Mouse (Mus musculus) kidney, postnatal 0 days (tissue): ENCODE measurements at regions not wholly inside any gene's neighbourhood (a gene's known extent, or its start where the extent isn't known, plus 50 kb on each side); places are given as distances from the start of the nearest gene placed in this dataset.
"Not testable (repeated sequence)": the region's sequence is repeated elsewhere in the genome, so short reads cannot be mapped to it uniquely, and the experiment has no call there.

Source experiments
- ATAC-seq: fragments of 200-750 bp; cut with Nextera tagmentation; replicated peaks from 2 replicates; pipeline ENCODE4 v1.8.0; 2017; ENCODE audit warnings: low read depth, moderate number of reproducible peaks, moderate TSS enrichment, moderate library complexity; ENCODE audit not compliant: low FRiP score
- DNase-seq: peaks from one replicate; pipeline ENCODE4 v3.0.0-alpha.2; 2016; ENCODE audit warnings: low spot score
- H3K27ac ChIP-seq: fragments of 300-500 bp; sonication (generic); 2 replicates; pipeline ENCODE4 v1.5.1; 2014; ENCODE audit warnings: mild to moderate bottlenecking
- H3K27me3 ChIP-seq: fragments of 300-500 bp; sonication (generic); 2 replicates; pipeline ENCODE4 v1.6.1; 2014; ENCODE audit warnings: low read length, mixed read lengths; ENCODE audit not compliant: insufficient read depth
- H3K36me3 ChIP-seq: fragments of 300-500 bp; sonication (generic); 2 replicates; pipeline ENCODE4 v1.6.1; 2014; ENCODE audit warnings: low read length, mixed read lengths; ENCODE audit not compliant: insufficient read depth
- H3K4me1 ChIP-seq: fragments of 300-500 bp; sonication (generic); replicated peaks from 2 replicates; pipeline ENCODE4 v1.6.1; 2014; ENCODE audit warnings: antibody characterized with exemption, low read length, mixed read lengths; ENCODE audit not compliant: insufficient read depth
- H3K4me2 ChIP-seq: fragments of 300-500 bp; sonication (generic); 2 replicates; pipeline ENCODE4 v1.6.1; 2014; ENCODE audit warnings: mild to moderate bottlenecking, low read length, moderate library complexity, mixed read lengths
- H3K4me3 ChIP-seq: fragments of 300-500 bp; sonication (generic); replicated peaks from 2 replicates; pipeline ENCODE4 v1.5.1; 2014; ENCODE audit warnings: low read depth, low read length
- H3K9ac ChIP-seq: fragments of 300-500 bp; sonication (generic); 2 replicates; pipeline ENCODE4 v1.6.1; 2014; ENCODE audit warnings: low read depth, low read length
- H3K9me3 ChIP-seq: fragments of 300-500 bp; sonication (generic); replicated peaks from 2 replicates; pipeline ENCODE4 v1.6.1; 2016; ENCODE audit warnings: low read length, inconsistent platforms, mixed read lengths
- CTCF ChIP-seq: IDR thresholded peaks from 2 replicates; pipeline ENCODE4 v1.5.1; 2016; ENCODE audit warnings: antibody characterized with exemption, low read depth, mild to moderate bottlenecking, moderate library complexity
- WGBS: fragments of 180-500 bp; shearing (Covaris S2); extraction: QIAGEN DNeasy Blood & Tissue Kit; methylation state at CpG from one replicate; pipeline ENCODE4 v1.1.7; 2014; 5-methylcytosine and 5-hydroxymethylcytosine counted together

DNA sequence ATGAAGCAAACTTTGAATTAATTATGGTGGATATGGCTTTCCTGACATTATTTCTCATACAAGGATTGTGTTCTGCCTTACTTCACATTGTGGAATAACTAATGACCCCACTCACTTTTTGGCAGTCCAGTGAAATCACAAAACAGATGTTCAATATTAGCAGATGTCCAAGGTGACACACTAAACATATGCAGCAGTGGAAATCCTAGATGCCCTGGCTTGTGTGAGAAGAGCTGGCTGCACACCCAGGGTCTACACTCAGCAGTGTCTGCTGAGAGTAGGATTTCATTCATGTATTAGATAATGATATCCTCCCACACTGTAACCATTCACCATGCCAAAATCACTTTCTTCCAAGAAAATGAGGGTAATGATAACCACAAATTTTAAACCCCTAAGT lies 816.9 kb upstream of the Gm12353 start:
- Histone ChIP-seq H3K36me3 (no peaks in the 10 kb centered on the region), H3K4me1 (no peaks in the 10 kb centered on the region), H3K4me2 (no peak overlapping the region), H3K4me3 (no peak overlapping the region), H3K27me3 (no peaks in the 10 kb centered on the region), H3K9ac (no peak overlapping the region), H3K27ac (no peak overlapping the region), H3K9me3 (no peaks in the 10 kb centered on the region)
- ATAC-seq: no peak
- TF ChIP-seq CTCF: no peak
- no peak for DNase-seq

DNA sequence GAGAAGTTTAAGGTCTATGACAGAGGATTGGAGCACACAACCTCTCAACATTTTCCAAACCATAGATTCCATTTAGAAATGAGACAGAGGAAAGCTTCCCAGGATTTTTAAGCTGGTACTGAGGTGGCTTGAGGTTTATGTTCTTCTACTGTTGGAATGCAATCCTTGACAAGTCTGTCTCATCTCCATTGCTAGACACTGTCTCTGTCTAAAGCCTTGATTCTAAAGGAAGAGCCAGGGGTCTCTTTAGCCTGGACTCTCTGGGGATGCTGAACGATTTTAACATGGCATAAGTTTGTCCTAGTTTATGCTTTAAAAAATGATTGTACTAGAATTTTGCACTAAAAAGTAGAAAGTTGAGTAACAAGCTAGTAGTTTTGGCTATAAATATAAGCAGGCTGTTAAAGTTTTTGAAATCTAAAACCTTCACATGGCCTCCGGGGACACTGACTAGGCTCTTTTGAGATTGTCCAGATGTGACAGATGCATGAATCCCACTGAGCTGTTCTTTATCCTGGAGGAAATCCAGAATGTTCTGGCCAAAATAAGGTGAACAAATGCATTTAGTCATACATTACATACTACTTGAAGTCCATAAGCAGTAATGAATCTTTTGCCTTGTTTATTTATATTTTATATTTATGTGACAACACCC lies 809.4 kb upstream of the Gm12353 start:
- H3K27ac ChIP-seq: no peak overlapping the region
- ATAC-seq: no peak; the same call in 1 of the 2 replicates
- no peak overlapping the region for H3K4me2 ChIP-seq
- no peaks in the 10 kb centered on the region for H3K4me1 ChIP-seq
- no peak overlapping the region for H3K9ac ChIP-seq
- 30% methylated on average over 2 of the region's 2 CpGs for WGBS
- no peak overlapping the region for H3K4me3 ChIP-seq
- peak; percentile 82 for DNase-seq
- TF ChIP-seq CTCF: no peak
- H3K27me3 ChIP-seq: no peaks in the 10 kb centered on the region
- no peaks in the 10 kb centered on the region for H3K36me3 ChIP-seq
- H3K9me3 ChIP-seq: no peaks in the 10 kb centered on the region

DNA sequence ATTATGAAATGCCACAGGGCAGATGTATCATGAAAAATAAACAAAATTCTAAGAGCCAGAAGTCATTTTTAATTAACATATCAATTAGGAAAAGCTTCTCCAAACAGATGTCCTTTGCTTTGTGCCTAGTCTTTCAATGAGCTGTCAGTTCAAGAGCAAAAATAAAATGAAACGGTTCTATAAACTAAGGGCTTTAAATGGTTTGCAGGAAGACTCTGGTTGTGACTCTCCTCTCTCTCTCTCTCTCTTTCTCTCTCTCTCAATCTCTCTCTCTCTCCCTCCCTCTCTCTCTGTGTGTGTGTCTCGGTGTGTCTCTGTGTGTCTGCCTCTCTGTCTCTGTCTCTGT lies 808.9 kb upstream of the Gm12353 start:
- TF ChIP-seq CTCF: no peak
- ATAC-seq: no peak
- WGBS: 47% methylated on average over 2 of the region's 2 CpGs
- no peaks in the 10 kb centered on the region for H3K36me3 ChIP-seq
- DNase-seq: peak; percentile 78
- H3K9me3 ChIP-seq: no peaks in the 10 kb centered on the region
- H3K9ac ChIP-seq: no peak overlapping the region
- no peak overlapping the region for H3K4me2 ChIP-seq
- H3K27me3 ChIP-seq: no peaks in the 10 kb centered on the region
- H3K4me3 ChIP-seq: no peak overlapping the region
- H3K4me1 ChIP-seq: no peaks in the 10 kb centered on the region
- H3K27ac ChIP-seq: no peak overlapping the region

DNA sequence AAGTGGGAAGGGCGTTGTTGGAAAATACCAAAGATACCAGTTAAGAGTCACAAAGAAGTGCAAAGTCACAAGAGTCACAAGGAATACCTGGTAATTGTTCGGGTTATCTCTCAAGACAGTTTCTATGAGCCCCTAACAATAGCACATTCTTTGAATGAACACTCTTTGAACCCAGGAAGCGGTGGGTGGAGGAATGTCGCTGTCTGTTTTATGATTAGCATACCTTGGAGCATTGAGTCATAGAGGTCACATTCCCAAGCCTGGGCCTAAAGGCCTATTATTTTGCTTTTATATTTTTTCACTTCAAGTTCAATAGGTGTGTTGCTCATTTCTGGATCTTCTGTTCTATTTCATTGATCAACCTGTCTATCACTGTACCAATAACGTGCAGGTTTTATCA lies 802.1 kb upstream of the Gm12353 start:
- H3K9me3 ChIP-seq, H3K4me1 ChIP-seq, H3K27me3 ChIP-seq, H3K27ac ChIP-seq, H3K9ac ChIP-seq, DNase-seq, H3K36me3 ChIP-seq, H3K4me3 ChIP-seq, H3K4me2 ChIP-seq, ATAC-seq: not testable (repeated sequence)
- 94% methylated on average over 5 of the region's 5 CpGs for WGBS
